Mouse (Mus musculus): ENCODE data around the gene Prkar1b. TPM values are rescaled to one million over a fixed set of nuclear protein-coding genes. Genes with fewer than 3 reads are reported as not detected.

Prkar1b gene
- polyA plus RNA-seq, 2 experiments, result 0.44 to 0.73 TPM

DNA sequence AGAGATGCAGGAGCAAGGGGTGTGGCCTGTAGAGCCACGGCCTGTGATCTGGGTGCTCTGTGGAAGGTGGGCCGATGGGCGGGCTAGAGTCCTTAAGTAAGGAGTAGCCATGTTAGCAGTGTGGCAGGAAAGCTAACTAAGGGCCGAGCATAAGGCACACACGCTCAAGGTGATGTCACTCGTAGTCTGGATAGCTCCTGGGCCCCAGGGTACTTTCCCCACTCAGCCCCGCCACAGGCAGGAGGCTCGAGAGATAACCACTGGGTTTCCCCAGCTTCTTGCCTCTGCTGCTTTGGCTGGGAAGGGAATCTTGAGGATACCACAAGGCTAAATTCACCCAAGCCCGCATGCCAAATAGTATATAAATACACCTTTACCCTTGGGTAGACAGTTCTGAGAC lies 178.4 kb downstream of the Prkar1b start:
- 48% methylated on average over 9 of the region's 9 CpGs for WGBS (ENCODE audit: insufficient replicate concordance)
- H3K9me3 ChIP-seq (ENCODE audit: control insufficient read depth, low read length), result no peaks in the 10 kb centered on the region
- no peak overlapping the region for H3K4me3 ChIP-seq (ENCODE audit: insufficient read depth in 1 of 2, low read depth in 2 of 2, low read length in 2 of 2)
- no peaks in the 10 kb centered on the region for H3K4me1 ChIP-seq (replicated peaks; ENCODE audit: control insufficient read depth in 2 of 2, insufficient read depth in 2 of 2, low read length in 1 of 2)
- H3K27ac ChIP-seq, result no peak overlapping the region
- no peak overlapping the region for H3K9ac ChIP-seq (replicated peaks)
- ATAC-seq (ENCODE audit: insufficient read depth) (no peak), DNase-seq (ENCODE audit: low read depth in 3 of 3, low spot score in 3 of 3) (no peak)
- H3K36me3 ChIP-seq (replicated peaks; ENCODE audit: control insufficient read depth, insufficient read depth, low read depth), result no peaks in the 10 kb centered on the region
- no peak overlapping the region for H3K4me2 ChIP-seq (ENCODE audit: low read depth)
- TF ChIP-seq EP300 (IDR thresholded peaks at IDR 0.05; ENCODE audit: low read depth) (no peak), CTCF (IDR thresholded peaks at IDR 0.05; ENCODE audit: low read depth) (no peak)
- no peaks in the 10 kb centered on the region for H3K27me3 ChIP-seq (ENCODE audit: control insufficient read depth, insufficient read depth, low read length)

DNA sequence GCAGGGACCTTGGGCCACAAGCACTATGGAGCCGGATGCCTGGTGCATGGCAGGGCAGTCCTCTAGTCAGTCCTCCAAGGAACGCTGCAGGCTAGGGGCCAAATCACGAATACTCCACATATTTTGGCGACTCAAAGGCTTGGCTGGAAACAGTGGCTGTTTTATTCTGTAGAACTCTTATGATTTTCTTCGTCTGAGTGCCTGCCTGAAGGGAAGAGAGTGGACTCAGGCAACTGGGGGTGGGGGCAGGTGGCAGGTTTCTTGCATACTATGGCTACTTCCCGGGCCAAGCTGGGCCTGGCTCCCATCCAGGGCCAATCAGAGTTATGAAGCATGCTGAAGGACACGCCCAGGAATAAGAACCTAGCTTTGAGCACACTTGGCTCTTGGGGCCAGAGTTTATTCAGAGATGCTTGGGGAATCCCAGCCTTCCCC lies 179.7 kb downstream of the Prkar1b start:
- TF ChIP-seq CTCF (IDR thresholded peaks at IDR 0.05; ENCODE audit: low read depth), result no peak
- no peak for TF ChIP-seq EP300 (IDR thresholded peaks at IDR 0.05; ENCODE audit: low read depth)
- ATAC-seq (ENCODE audit: insufficient read depth) (no peak), DNase-seq (ENCODE audit: low read depth in 3 of 3, low spot score in 3 of 3) (no peak)
- Histone ChIP-seq H3K4me1 (replicated peaks; ENCODE audit: control insufficient read depth in 2 of 2, insufficient read depth in 2 of 2, low read length in 1 of 2) (no peaks in the 10 kb centered on the region), H3K9ac (replicated peaks) (no peak overlapping the region; the same call in 1 of the 2 replicates), H3K27ac (no peak overlapping the region), H3K4me3 (ENCODE audit: insufficient read depth in 1 of 2, low read depth in 2 of 2, low read length in 2 of 2) (no peak overlapping the region), H3K9me3 (ENCODE audit: control insufficient read depth, low read length) (no peaks in the 10 kb centered on the region), H3K36me3 (replicated peaks; ENCODE audit: control insufficient read depth, insufficient read depth, low read depth) (no peaks in the 10 kb centered on the region), H3K27me3 (ENCODE audit: control insufficient read depth, insufficient read depth, low read length) (no peaks in the 10 kb centered on the region), H3K4me2 (ENCODE audit: low read depth) (no peak overlapping the region)
- WGBS (ENCODE audit: insufficient replicate concordance), result 43% methylated on average over 7 of the region's 7 CpGs

Other genes with a start within 250 kb of the Prkar1b start
- 0.37 and 0.39 TPM in 2 replicates for gene Pdgfa, start 152.6 kb downstream of the Prkar1b start, polyA plus RNA-seq (2012; rRNA removed)
- gene Pdgfa, start 152.6 kb downstream of the Prkar1b start, polyA plus RNA-seq (2014; fragmentation: Nextera tagmentation; extraction: Ambion mirVana), result 1.2 and 1.5 TPM in 2 replicates
- gene Dnaaf5, start 222 bp upstream of the Prkar1b start, polyA plus RNA-seq (2012; rRNA removed), result 6.5 and 8.6 TPM in 2 replicates
- gene Dnaaf5, start 222 bp upstream of the Prkar1b start, polyA plus RNA-seq (2014; fragmentation: Nextera tagmentation; extraction: Ambion mirVana), result 2.0 and 2.2 TPM in 2 replicates
- gene Sun1, start 50.6 kb upstream of the Prkar1b start, polyA plus RNA-seq (2012; rRNA removed), result 15.4 and 17.9 TPM in 2 replicates
- 19.9 and 21.2 TPM in 2 replicates for gene Sun1, start 50.6 kb upstream of the Prkar1b start, polyA plus RNA-seq (2014; fragmentation: Nextera tagmentation; extraction: Ambion mirVana)
- gene Get4, start 102.3 kb upstream of the Prkar1b start, polyA plus RNA-seq (2012; rRNA removed), result 48.6 and 56.8 TPM in 2 replicates
- 107 and 118 TPM in 2 replicates for gene Get4, start 102.3 kb upstream of the Prkar1b start, polyA plus RNA-seq (2014; fragmentation: Nextera tagmentation; extraction: Ambion mirVana)
- gene Adap1, start 175.6 kb upstream of the Prkar1b start, polyA plus RNA-seq (2012; rRNA removed), result 3.0 and 3.1 TPM in 2 replicates
- 2.2 and 2.7 TPM in 2 replicates for gene Adap1, start 175.6 kb upstream of the Prkar1b start, polyA plus RNA-seq (2014; fragmentation: Nextera tagmentation; extraction: Ambion mirVana)
- gene Cox19, start 201.4 kb upstream of the Prkar1b start, polyA plus RNA-seq (2012; rRNA removed), result 22.6 and 23.3 TPM in 2 replicates
- gene Cox19, start 201.4 kb upstream of the Prkar1b start, polyA plus RNA-seq (2014; fragmentation: Nextera tagmentation; extraction: Ambion mirVana), result 61.4 and 62.3 TPM in 2 replicates
- 0.03 and 0.05 TPM in 2 replicates for gene Cyp2w1, start 202.6 kb upstream of the Prkar1b start, polyA plus RNA-seq (2012; rRNA removed)
- not detected in 2 replicates for gene Cyp2w1, start 202.6 kb upstream of the Prkar1b start, polyA plus RNA-seq (2014; fragmentation: Nextera tagmentation; extraction: Ambion mirVana)
- 14.6 and 14.7 TPM in 2 replicates for gene Gpr146, start 227.7 kb upstream of the Prkar1b start, polyA plus RNA-seq (2012; rRNA removed)
- gene Gpr146, start 227.7 kb upstream of the Prkar1b start, polyA plus RNA-seq (2014; fragmentation: Nextera tagmentation; extraction: Ambion mirVana), result 18.4 and 20.1 TPM in 2 replicates